Mouse (Mus musculus): ENCODE data around the gene Pde3a.

DNA sequence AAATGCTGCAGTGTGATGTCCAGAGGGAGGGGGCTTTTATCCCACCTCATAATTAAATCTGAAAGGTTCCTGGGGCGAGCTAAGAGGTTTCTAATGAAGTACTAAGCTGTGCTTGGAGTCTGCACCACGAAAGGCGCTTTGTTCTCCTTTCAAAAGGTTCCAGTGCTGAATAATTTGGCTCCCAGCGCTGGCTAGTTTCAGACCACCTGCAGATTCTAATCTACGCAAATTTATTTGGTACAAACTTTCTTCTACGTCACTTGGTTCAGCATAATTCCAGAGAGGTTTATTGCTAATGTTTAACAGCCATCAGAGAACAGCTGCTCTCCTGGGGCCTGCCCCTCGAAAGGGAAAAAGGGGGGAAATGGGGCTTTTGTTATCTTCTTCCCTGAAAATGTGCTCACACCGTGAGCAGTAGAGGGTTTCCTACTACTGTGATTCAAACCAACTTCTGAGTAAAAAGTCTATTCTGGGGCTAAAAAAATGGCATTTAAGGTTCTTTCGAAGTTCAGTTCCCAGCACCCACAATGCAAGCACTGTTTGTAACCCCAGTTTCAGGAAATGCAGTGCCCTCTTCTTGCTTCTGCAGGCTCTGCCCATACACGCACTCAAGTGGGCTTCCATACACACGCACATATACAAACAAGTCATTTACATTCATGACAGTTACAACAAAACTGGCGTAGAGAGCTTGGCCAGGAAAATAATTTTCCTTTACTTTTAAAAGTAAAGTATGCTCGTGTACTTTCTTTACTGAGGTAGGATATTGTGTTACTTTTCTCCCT, 246.8 kb downstream of the Pde3a start:
- no peak for TF ChIP-seq POLR2A (IDR thresholded peaks at IDR 0.05; ENCODE audit: insufficient read depth, low read depth, low read length)
- TF ChIP-seq EP300 (IDR thresholded peaks at IDR 0.05; ENCODE audit: insufficient read depth, low read depth, low read length), result no peak
- TF ChIP-seq CTCF (IDR thresholded peaks at IDR 0.05), result no peak
